Mouse (Mus musculus): ENCODE data around the gene Scube2.

The Scube2 gene

GRCm38 (mm10) chr7:109865370-109866229 is at the start of gene Scube2:
Scube2 (minus strand) TSS chr7:109865679.
- no peak for DNase-seq

- DNase-seq = no peak
Measured at GRCm38 (mm10) chr7:109906165-109906564, 40.7 kb upstream of the Scube2 start.

- DNase-seq = no peak
Measured at GRCm38 (mm10) chr7:109900921-109901320, 35.4 kb upstream of the Scube2 start.

- DNase-seq = no peak
Measured at GRCm38 (mm10) chr7:109898911-109899310, 33.4 kb upstream of the Scube2 start.

GRCm38 (mm10) chr7:109892530-109892929 is 27.1 kb upstream of the Scube2 start:
- peak; percentile 14 to 20 for DNase-seq

DNA sequence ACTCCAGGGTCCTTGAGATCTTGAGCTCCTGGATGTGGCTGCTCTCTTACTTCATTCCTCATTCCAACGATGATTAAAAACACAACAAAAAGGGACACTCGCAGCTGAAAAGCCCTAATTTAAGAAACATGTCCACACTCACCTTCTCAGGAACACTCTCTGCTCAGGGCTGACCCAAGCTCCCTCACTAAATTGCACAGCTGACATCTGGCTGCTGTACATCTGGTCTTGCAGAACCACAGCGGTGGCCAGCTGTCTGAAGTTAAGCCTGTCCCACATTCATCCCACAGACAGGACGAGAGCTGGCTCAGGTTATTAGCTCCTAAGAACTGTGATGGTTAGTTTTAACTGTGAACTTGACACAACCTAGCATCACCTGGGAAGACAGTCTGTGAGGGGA is 26.3 kb upstream of the Scube2 start:
- DNase-seq = no peak

GRCm38 (mm10) chr7:109890256-109890655 is 24.8 kb upstream of the Scube2 start:
- DNase-seq = no peak

DNA sequence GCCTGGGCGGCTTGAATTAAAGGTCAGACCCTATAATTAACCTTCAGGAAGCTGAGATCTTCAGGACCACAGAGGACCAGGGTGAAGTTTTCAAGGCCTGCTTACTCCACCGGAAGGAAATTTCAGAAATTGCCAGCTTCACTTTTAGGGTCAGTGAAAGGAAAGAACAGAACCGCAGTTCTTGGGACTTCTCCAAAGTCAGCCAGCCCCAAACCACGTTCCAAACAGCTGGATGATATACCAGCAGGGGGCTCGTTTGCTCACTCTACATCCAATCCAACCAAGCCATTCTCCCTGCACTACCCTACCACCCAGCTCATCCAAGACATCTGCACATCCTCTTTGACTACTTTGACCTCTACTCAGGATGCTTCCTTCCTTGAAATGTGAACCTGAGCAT is 23.8 kb upstream of the Scube2 start:
- DNase-seq = no peak

DNA sequence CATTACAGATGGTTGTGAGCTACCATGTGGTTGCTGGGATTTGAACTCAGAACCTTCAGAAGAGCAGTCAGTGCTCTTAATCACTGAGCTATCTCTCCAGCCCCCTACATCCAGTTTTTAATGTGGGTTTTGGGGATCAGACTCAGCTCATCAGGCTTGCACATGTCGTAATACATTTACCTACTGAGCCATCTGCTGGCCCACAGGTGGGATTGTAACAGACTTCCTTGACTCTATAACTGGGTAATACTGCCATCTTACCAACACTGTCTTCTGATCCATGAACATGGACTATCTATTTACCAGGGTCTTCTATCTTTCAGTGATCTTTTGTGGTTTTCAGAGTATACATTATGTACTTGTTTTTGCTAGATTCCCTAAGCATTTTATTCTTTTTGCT is 20.8 kb upstream of the Scube2 start:
- DNase-seq = no peak

DNA sequence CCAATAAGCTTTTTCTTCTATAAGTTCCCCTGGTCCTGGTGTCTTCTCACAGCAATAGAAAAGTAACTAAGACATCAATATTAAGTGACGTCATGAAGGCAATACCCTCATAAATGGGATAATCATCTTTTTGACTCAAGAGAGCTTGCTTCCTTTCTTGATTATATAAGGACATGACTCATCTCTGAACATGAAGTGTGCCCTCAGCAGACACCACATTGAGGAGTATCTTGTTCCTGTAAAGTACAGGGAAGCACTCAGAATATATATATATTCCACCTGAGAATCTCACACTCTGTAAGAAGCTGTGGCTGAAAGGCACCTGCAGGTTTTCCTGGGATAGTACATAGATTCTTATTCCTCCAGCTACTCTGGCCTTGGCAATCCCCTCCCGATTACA is 17.1 kb upstream of the Scube2 start:
- no peak for DNase-seq

- DNase-seq = no peak
Measured at GRCm38 (mm10) chr7:109881561-109882099, 16.2 kb upstream of the Scube2 start.

DNA sequence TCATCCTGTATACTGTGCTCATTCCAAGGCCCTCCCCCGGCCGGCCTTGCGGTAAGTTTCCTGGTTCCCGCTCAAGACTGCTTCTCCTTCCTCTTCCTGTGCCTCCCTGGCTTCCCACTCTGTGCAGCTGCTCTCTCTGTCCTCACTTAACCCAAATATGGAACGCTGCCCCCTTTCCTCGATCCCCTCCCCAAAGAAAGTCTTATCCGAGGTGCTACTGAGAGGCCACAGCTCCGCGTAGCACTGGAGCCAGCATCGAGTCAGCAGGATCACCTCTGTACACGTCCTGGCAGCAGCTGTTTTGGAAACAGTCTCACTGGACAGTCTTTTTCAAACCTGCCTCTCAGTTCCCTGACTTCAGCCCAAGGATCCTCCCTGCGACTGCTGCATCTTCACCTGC is 13.7 kb upstream of the Scube2 start:
- DNase-seq = no peak

GRCm38 (mm10) chr7:109876085-109876484 is 10.6 kb upstream of the Scube2 start:
- no peak for DNase-seq

- no peak for DNase-seq
Measured at GRCm38 (mm10) chr7:109875598-109875997, 10.1 kb upstream of the Scube2 start.

- no peak for DNase-seq
Measured at GRCm38 (mm10) chr7:109875033-109875432, 9.6 kb upstream of the Scube2 start.

DNA sequence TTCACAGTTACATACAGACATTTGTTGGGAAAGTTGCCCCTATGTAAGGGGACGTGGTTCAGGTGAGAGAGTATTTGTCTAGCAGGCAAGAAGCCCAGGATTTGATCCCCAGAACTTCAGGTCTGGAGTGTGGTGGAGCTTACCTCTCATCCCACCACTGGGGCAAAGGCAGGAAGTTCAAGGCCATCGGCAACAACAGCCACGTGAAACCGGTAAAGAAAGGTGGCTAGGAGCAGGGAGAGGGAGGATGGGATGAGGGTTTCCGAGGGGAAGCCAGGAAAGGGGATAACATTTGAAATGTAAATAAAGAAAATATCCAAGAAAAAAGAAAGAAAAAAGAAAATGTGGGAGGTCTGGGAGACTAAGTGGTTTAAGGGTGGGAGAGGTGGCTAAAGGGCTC is 7.7 kb upstream of the Scube2 start:
- no peak for DNase-seq

- DNase-seq = no peak
Measured at GRCm38 (mm10) chr7:109871232-109871631, 5.8 kb upstream of the Scube2 start.

- no peak for DNase-seq
Measured at GRCm38 (mm10) chr7:109868498-109868897, 3.0 kb upstream of the Scube2 start.

GRCm38 (mm10) chr7:109866643-109867042 is 1.2 kb upstream of the Scube2 start:
- no peak for DNase-seq

GRCm38 (mm10) chr7:109863561-109863960 is 1.9 kb downstream of the Scube2 start:
- DNase-seq = no peak

DNA sequence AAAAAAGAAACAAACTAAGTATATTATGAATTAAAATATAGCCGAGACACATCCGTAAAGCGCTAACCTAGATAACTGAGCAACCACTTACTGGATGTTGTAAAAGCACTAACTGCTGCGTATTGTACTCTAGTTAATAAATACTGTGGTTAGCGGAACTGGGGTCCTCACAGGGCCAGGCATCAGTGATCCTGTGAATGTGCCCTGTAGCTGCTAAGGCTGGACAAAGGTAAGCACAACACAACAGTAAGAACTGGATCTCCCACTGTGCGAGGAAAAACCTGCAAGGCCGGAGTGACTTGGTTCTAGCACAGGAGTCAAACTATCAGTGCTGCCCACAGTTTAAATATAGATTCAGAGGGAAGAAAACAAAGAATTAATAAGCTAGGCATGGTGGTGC is 5.3 kb downstream of the Scube2 start:
- DNase-seq = no peak

- no peak for DNase-seq
Measured at GRCm38 (mm10) chr7:109859354-109859753, 6.1 kb downstream of the Scube2 start.

GRCm38 (mm10) chr7:109852752-109853212 is 12.7 kb downstream of the Scube2 start:
- DNase-seq = no peak

DNA sequence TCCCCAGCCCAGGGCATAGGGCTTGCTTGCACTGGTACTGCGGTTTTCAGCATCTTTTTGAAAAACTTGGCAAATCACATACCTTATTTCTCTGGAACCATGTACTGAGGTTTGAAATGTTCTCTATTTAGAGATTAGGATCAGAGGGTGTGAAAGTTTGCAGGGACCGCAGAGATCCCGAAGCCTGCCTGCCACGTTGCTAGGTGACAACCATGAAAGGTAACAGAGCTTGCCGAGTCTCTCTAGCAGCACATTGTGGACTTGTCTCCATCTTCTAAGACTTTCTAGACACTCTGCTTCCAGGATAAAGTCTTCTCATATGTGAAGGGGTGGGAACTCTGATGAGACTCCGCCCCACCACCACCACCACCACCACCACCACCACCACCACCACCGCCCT is 13.5 kb downstream of the Scube2 start:
- no peak for DNase-seq

DNA sequence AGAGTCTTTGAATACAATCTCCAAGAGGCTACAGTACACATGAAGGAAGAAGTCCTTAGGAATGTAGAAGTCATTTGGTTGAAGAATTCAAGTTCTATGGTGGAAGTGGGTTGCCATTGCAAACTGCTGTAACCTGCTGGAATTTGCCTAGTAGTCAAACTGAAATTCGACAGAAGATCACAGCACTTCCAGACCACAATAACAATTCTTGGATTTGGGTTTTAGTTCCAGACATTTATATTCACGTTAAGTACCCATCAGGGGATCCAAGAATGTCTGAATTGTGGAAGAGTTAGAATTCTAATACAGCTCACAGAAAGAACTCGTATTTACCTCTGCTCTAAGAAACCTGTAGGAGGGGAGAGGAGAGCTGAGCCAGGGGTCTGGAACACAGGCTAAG is 14.9 kb downstream of the Scube2 start:
- DNase-seq = no peak
